Comparison of ENCODE assay signal across 25 mouse cellular contexts in the genomic region with DNA sequence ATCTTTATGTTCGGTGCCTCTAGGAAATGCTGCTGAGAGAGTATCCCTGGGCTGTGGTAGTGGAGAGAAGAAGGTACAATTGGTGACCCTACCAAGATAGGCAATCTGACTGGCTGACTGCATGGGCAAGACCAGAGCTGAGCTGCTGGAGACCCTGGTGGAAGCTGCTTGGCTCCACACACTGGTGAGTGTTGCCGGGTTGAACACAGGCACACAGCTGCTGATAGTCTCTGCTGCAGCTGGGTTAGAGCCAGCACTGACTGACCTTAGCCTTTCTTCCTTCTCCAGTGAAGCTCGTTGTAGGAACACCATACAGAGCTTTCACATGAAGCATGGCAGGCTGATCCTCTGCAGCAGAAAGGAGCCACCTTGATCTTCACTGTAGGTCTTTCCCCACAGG.
DNase-seq lines count a peak whose midpoint lies in the region; ATAC-seq lines count a peak whose summit lies in the region.
"Had no signal": no experiment of that assay in that cellular context is flagged by ENCODE, and none has a peak within 500 bp of the region (broad histone marks: within the 10 kb centered on the region; RNA-seq: fewer than 3 reads in every experiment).

No protein-coding gene starts in this region.

- H3K27ac ChIP-seq in neural tube, embryonic 14.5 days (ENCODE audit: low read depth, low read length) = no peak overlapping the region
- H3K27ac ChIP-seq: forebrain, embryonic 13.5 days; heart, adult 2 months; hindbrain, embryonic 12.5 days; hindbrain, postnatal 0 days; intestine, embryonic 15.5 days; limb, embryonic 13.5 days; macrophage; midbrain, embryonic 13.5 days had no signal

- no peaks in the 10 kb centered on the region for H3K27me3 ChIP-seq in neural tube, embryonic 14.5 days (ENCODE audit: control insufficient read depth, insufficient read depth, low read length)
- H3K27me3 ChIP-seq: forebrain, embryonic 13.5 days; hindbrain, embryonic 12.5 days; intestine, embryonic 15.5 days; limb, embryonic 13.5 days; midbrain, embryonic 13.5 days had no signal

- H3K36me3 ChIP-seq in neural tube, embryonic 14.5 days (ENCODE audit: control insufficient read depth, insufficient read depth, low read length) = peaks cover 11% of the 10 kb centered on the region

- WGBS in neural tube, embryonic 14.5 days = 79% methylated on average over 3 of the region's 3 CpGs

- no peak overlapping the region for H3K9ac ChIP-seq in neural tube, embryonic 14.5 days (replicated peaks; ENCODE audit: low read depth, low read length)
- H3K9ac ChIP-seq: forebrain, embryonic 13.5 days; hindbrain, embryonic 12.5 days; intestine, embryonic 15.5 days; limb, embryonic 13.5 days; midbrain, embryonic 13.5 days had no signal

- DNase-seq in heart, adult 11 months = peak; percentile 94
- DNase-seq in heart, adult 9 months (ENCODE audit: low spot score in 2 of 2) = no peak
- peak; percentile 28 for DNase-seq in kidney, postnatal 10 days
- DNase-seq in kidney, postnatal 14 days = no peak
- no peak for DNase-seq in neural tube, embryonic 10.5 days (ENCODE audit: extremely low spot score, low spot score)
- DNase-seq in thymus, adult 18-20 months = no peak
- DNase-seq: cerebellum, adult 9-10 months; cerebellum, postnatal 36 days; gastrocnemius, postnatal 25 days; kidney, adult 2 months; kidney, postnatal 4 days; right cerebral cortex, adult 18-20 months; spleen, adult 18-20 months; thymus, adult 2 months; thymus, postnatal 36 days had no signal

- no peaks in the 10 kb centered on the region for H3K4me1 ChIP-seq in neural tube, embryonic 14.5 days (ENCODE audit: control insufficient read depth, insufficient read depth, low read length)
- H3K4me1 ChIP-seq: forebrain, embryonic 13.5 days; hindbrain, embryonic 12.5 days; intestine, embryonic 15.5 days; limb, embryonic 13.5 days; midbrain, embryonic 13.5 days had no signal

- peak; percentile 39; the same call in 1 of the 2 replicates for ATAC-seq in neural tube, embryonic 14.5 days (ENCODE audit: low read depth)
- ATAC-seq: forebrain, embryonic 13.5 days; hindbrain, postnatal 0 days; intestine, embryonic 15.5 days; midbrain, embryonic 13.5 days had no signal

- no peak overlapping the region for H3K4me3 ChIP-seq in neural tube, embryonic 14.5 days (ENCODE audit: low read depth, low read length)
- H3K4me3 ChIP-seq: forebrain, embryonic 13.5 days; heart, adult 2 months; hindbrain, embryonic 12.5 days; intestine, embryonic 15.5 days; limb, embryonic 13.5 days; midbrain, embryonic 13.5 days had no signal

- H3K4me2 ChIP-seq in neural tube, embryonic 14.5 days (ENCODE audit: low read depth, low read length) = no peak overlapping the region
- H3K4me2 ChIP-seq: forebrain, embryonic 13.5 days; hindbrain, embryonic 12.5 days; intestine, embryonic 15.5 days; limb, embryonic 13.5 days; liver, embryonic 11.5 days; midbrain, embryonic 13.5 days had no signal

- H3K9me3 ChIP-seq in neural tube, embryonic 14.5 days (ENCODE audit: control insufficient read depth, low read length) = no peaks in the 10 kb centered on the region
- H3K9me3 ChIP-seq: forebrain, embryonic 13.5 days; hindbrain, embryonic 12.5 days; intestine, embryonic 15.5 days; limb, embryonic 13.5 days; midbrain, embryonic 13.5 days had no signal

Comparison
In these comparisons a context has a peak if more than half of its experiments do, and no peak if none do; other contexts are left out.
1. DNase-seq: peak in heart, adult 11 months (single experiment) and kidney, postnatal 10 days (single experiment); none in heart, adult 9 months (0 of 2), kidney, postnatal 14 days (single experiment), neural tube, embryonic 10.5 days (single experiment) and thymus, adult 18-20 months (0 of 2).